In genomic region chr15:89430771-89431170, GRCm38 (mm10) we compare ENCODE assay signal across 1 mouse cellular context.
TF ChIP-seq lines count a peak whose summit lies in the region.

No protein-coding gene starts in this region.

TF ChIP-seq in CH12.LX, 34 proteins besides CTCF, POLR2A, EP300 and RAD21:
- peak; percentile 68 for TF ChIP-seq ZNF384 (IDR thresholded peaks at IDR 0.05; ENCODE audit: low read depth, low read length)
